In genomic region chr17:25883268-25883667, GRCm38 (mm10) we compare ENCODE assay signal across 29 mouse cellular contexts. TPM values are rescaled to one million over a fixed set of nuclear protein-coding genes. Genes with fewer than 3 reads are reported as not detected.
DNase-seq lines count a peak whose midpoint lies in the region; ATAC-seq lines count a peak whose summit lies in the region.
"Had no signal": no experiment of that assay in that cellular context is flagged by ENCODE, and none has a peak within 500 bp of the region (broad histone marks: within the 10 kb centered on the region; RNA-seq: fewer than 3 reads in every experiment).

No protein-coding gene starts in this region.

- H3K36me3 ChIP-seq in forebrain, embryonic 13.5 days (ENCODE audit: poor library complexity, severe bottlenecking): peaks cover 61% of the 10 kb centered on the region
- H3K36me3 ChIP-seq in forebrain, embryonic 12.5 days (replicated peaks): peaks cover 52% of the 10 kb centered on the region
- peaks cover 20% of the 10 kb centered on the region for H3K36me3 ChIP-seq in hindbrain, embryonic 16.5 days (ENCODE audit: control insufficient read depth, insufficient read depth, low read length)
- H3K36me3 ChIP-seq in hindbrain, embryonic 14.5 days (replicated peaks; ENCODE audit: control insufficient read depth, insufficient read depth): peaks cover 54% of the 10 kb centered on the region
- peaks cover 70% of the 10 kb centered on the region for H3K36me3 ChIP-seq in embryonic facial prominence, embryonic 10.5 days (replicated peaks)
- peaks cover 61% of the 10 kb centered on the region for H3K36me3 ChIP-seq in midbrain, embryonic 13.5 days

- no peak for ATAC-seq in forebrain, embryonic 13.5 days
- no peak for ATAC-seq in forebrain, embryonic 12.5 days (ENCODE audit: low FRiP score)
- no peak for ATAC-seq in hindbrain, embryonic 16.5 days
- ATAC-seq in hindbrain, embryonic 14.5 days (ENCODE audit: low FRiP score): no peak
- no peak for ATAC-seq in midbrain, embryonic 13.5 days
- ATAC-seq: forebrain, embryonic 15.5 days; intestine, embryonic 15.5 days had no signal

- no peak overlapping the region for H3K4me3 ChIP-seq in forebrain, embryonic 13.5 days
- H3K4me3 ChIP-seq in forebrain, embryonic 12.5 days (replicated peaks): no peak overlapping the region
- no peak overlapping the region for H3K4me3 ChIP-seq in hindbrain, embryonic 16.5 days (ENCODE audit: low read length)
- H3K4me3 ChIP-seq in hindbrain, embryonic 14.5 days (replicated peaks; ENCODE audit: low read length): no peak overlapping the region
- no peak overlapping the region for H3K4me3 ChIP-seq in embryonic facial prominence, embryonic 10.5 days
- no peak overlapping the region for H3K4me3 ChIP-seq in midbrain, embryonic 13.5 days (replicated peaks)
- H3K4me3 ChIP-seq: embryonic facial prominence, embryonic 13.5 days; forebrain, embryonic 15.5 days; gastrocnemius, adult 2 months; heart, adult 2 months; heart, embryonic 13.5 days; hindbrain, embryonic 15.5 days; intestine, embryonic 15.5 days; limb, embryonic 12.5 days; liver, embryonic 15.5 days had no signal

- H3K4me1 ChIP-seq in forebrain, embryonic 13.5 days: peaks cover 16% of the 10 kb centered on the region
- H3K4me1 ChIP-seq in forebrain, embryonic 12.5 days: peaks cover 28% of the 10 kb centered on the region
- H3K4me1 ChIP-seq in hindbrain, embryonic 16.5 days (ENCODE audit: control insufficient read depth, insufficient read depth, low read depth, low read length): peaks cover 6% of the 10 kb centered on the region; the same call in 1 of the 2 replicates
- peaks cover 11% of the 10 kb centered on the region for H3K4me1 ChIP-seq in hindbrain, embryonic 14.5 days (replicated peaks; ENCODE audit: control insufficient read depth, insufficient read depth, low read length)
- peaks cover 78% of the 10 kb centered on the region for H3K4me1 ChIP-seq in embryonic facial prominence, embryonic 10.5 days
- peaks cover 33% of the 10 kb centered on the region for H3K4me1 ChIP-seq in midbrain, embryonic 13.5 days (replicated peaks)

- 0 out of 2 replicates have a peak overlapping the region, but pooled peaks have one; percentile 25 for H3K27ac ChIP-seq in forebrain, embryonic 13.5 days
- H3K27ac ChIP-seq in forebrain, embryonic 12.5 days: no peak overlapping the region
- peak overlapping the region; percentile 12; the same call in 1 of the 2 replicates for H3K27ac ChIP-seq in hindbrain, embryonic 16.5 days (ENCODE audit: low read depth, low read length)
- H3K27ac ChIP-seq in hindbrain, embryonic 14.5 days: no peak overlapping the region
- H3K27ac ChIP-seq in embryonic facial prominence, embryonic 10.5 days (replicated peaks): peak overlapping the region; percentile 89
- peak overlapping the region; percentile 74; the same call in 1 of the 2 replicates for H3K27ac ChIP-seq in midbrain, embryonic 13.5 days
- H3K27ac ChIP-seq: embryonic facial prominence, embryonic 13.5 days; forebrain, embryonic 15.5 days; gastrocnemius, adult 2 months; heart, adult 2 months; heart, embryonic 13.5 days; hindbrain, embryonic 15.5 days; intestine, embryonic 15.5 days; limb, embryonic 12.5 days; liver, embryonic 15.5 days had no signal

- no peak overlapping the region for H3K9ac ChIP-seq in forebrain, embryonic 13.5 days
- H3K9ac ChIP-seq in forebrain, embryonic 12.5 days: no peak overlapping the region
- no peak overlapping the region for H3K9ac ChIP-seq in hindbrain, embryonic 16.5 days (ENCODE audit: low read depth, low read length)
- H3K9ac ChIP-seq in hindbrain, embryonic 14.5 days: no peak overlapping the region
- H3K9ac ChIP-seq in midbrain, embryonic 13.5 days (replicated peaks): 0 out of 2 replicates have a peak overlapping the region, but pooled peaks have one; percentile 33
- H3K9ac ChIP-seq: embryonic facial prominence, embryonic 13.5 days; forebrain, embryonic 15.5 days; heart, embryonic 13.5 days; hindbrain, embryonic 15.5 days; intestine, embryonic 15.5 days; limb, embryonic 12.5 days; liver, embryonic 15.5 days; lung, embryonic 14.5 days had no signal

- WGBS in forebrain, embryonic 13.5 days: 82% methylated on average over 8 of the region's 8 CpGs
- WGBS in forebrain, embryonic 12.5 days: 88% methylated on average over 8 of the region's 8 CpGs
- WGBS in hindbrain, embryonic 16.5 days: 76% methylated on average over 8 of the region's 8 CpGs
- 76% methylated on average over 8 of the region's 8 CpGs for WGBS in hindbrain, embryonic 14.5 days
- WGBS in embryonic facial prominence, embryonic 10.5 days: 85% methylated on average over 8 of the region's 8 CpGs
- WGBS in midbrain, embryonic 13.5 days: 78% methylated on average over 8 of the region's 8 CpGs

- no peaks in the 10 kb centered on the region for H3K27me3 ChIP-seq in forebrain, embryonic 13.5 days
- H3K27me3 ChIP-seq in forebrain, embryonic 12.5 days: no peaks in the 10 kb centered on the region
- H3K27me3 ChIP-seq in hindbrain, embryonic 16.5 days (replicated peaks; ENCODE audit: control insufficient read depth, insufficient read depth, low read length): no peaks in the 10 kb centered on the region
- no peaks in the 10 kb centered on the region for H3K27me3 ChIP-seq in hindbrain, embryonic 14.5 days (ENCODE audit: control insufficient read depth, insufficient read depth, low read length)
- no peaks in the 10 kb centered on the region for H3K27me3 ChIP-seq in embryonic facial prominence, embryonic 10.5 days (replicated peaks; ENCODE audit: low read depth, poor library complexity, severe bottlenecking)
- H3K27me3 ChIP-seq in midbrain, embryonic 13.5 days: no peaks in the 10 kb centered on the region
- H3K27me3 ChIP-seq: embryonic facial prominence, embryonic 13.5 days; forebrain, embryonic 15.5 days; heart, embryonic 13.5 days; hindbrain, embryonic 15.5 days; intestine, embryonic 15.5 days; limb, embryonic 12.5 days; liver, embryonic 15.5 days had no signal

- no peak for DNase-seq in hindbrain, embryonic 14.5 days (ENCODE audit: low spot score)
- no peak for DNase-seq in embryonic facial prominence, embryonic 10.5 days (ENCODE audit: low spot score)
- DNase-seq in kidney, postnatal 25 days: no peak
- no peak for DNase-seq in thymus, postnatal 25 days
- DNase-seq: adrenal gland, postnatal 14 days; cerebellum, adult 11 months; cerebellum, adult 9-11 months; embryo, embryonic 11 days; gastrocnemius, adult 2 months; gastrocnemius, postnatal 36 days; heart, adult 2 months; heart, postnatal 10 days; kidney, adult 2 months; kidney, postnatal 4 days; layer of hippocampus, adult 9-11 months; lung, embryonic 14.5 days; right cerebral cortex, postnatal 25 days; thymus, postnatal 4 days had no signal

- H3K4me2 ChIP-seq in forebrain, embryonic 13.5 days: no peak overlapping the region
- no peak overlapping the region for H3K4me2 ChIP-seq in forebrain, embryonic 12.5 days
- no peak overlapping the region for H3K4me2 ChIP-seq in hindbrain, embryonic 16.5 days (ENCODE audit: low read length)
- H3K4me2 ChIP-seq in hindbrain, embryonic 14.5 days (replicated peaks): no peak overlapping the region
- no peak overlapping the region for H3K4me2 ChIP-seq in midbrain, embryonic 13.5 days (replicated peaks)
- H3K4me2 ChIP-seq: embryonic facial prominence, embryonic 13.5 days; forebrain, embryonic 15.5 days; heart, embryonic 13.5 days; hindbrain, embryonic 15.5 days; intestine, embryonic 15.5 days; limb, embryonic 12.5 days; liver, embryonic 15.5 days; lung, embryonic 14.5 days had no signal

- no peaks in the 10 kb centered on the region for H3K9me3 ChIP-seq in forebrain, embryonic 13.5 days (replicated peaks)
- H3K9me3 ChIP-seq in forebrain, embryonic 12.5 days: no peaks in the 10 kb centered on the region
- no peaks in the 10 kb centered on the region for H3K9me3 ChIP-seq in hindbrain, embryonic 16.5 days (ENCODE audit: control insufficient read depth, low read length)
- no peaks in the 10 kb centered on the region for H3K9me3 ChIP-seq in hindbrain, embryonic 14.5 days (ENCODE audit: control insufficient read depth, low read length)
- no peaks in the 10 kb centered on the region for H3K9me3 ChIP-seq in embryonic facial prominence, embryonic 10.5 days
- H3K9me3 ChIP-seq in midbrain, embryonic 13.5 days: no peaks in the 10 kb centered on the region
- H3K9me3 ChIP-seq: embryonic facial prominence, embryonic 13.5 days; forebrain, embryonic 15.5 days; heart, embryonic 13.5 days; hindbrain, embryonic 15.5 days; intestine, embryonic 15.5 days; limb, embryonic 12.5 days; liver, embryonic 15.5 days had no signal

RNA-seq across cellular contexts. Expression of gene Wfikkn1, which starts 2.6 kb away (rescaled TPM):
- 0.76 and 0.77 TPM in 2 replicates for polyA plus RNA-seq in forebrain, embryonic 13.5 days (2015; fragmentation: Nextera tagmentation; extraction: Ambion mirVana)
- polyA plus RNA-seq in forebrain, embryonic 12.5 days (2016; fragmentation: Nextera tagmentation; extraction: Ambion mirVana): 0.66 and 0.79 TPM in 2 replicates
- 0.34 and 0.51 TPM in 2 replicates for polyA plus RNA-seq in hindbrain, embryonic 16.5 days (2015; fragmentation: Nextera tagmentation; extraction: Ambion mirVana)
- 0.63 and 0.71 TPM in 2 replicates for polyA plus RNA-seq in hindbrain, embryonic 14.5 days (2014; fragmentation: Nextera tagmentation; extraction: Ambion mirVana)
- polyA plus RNA-seq in embryonic facial prominence, embryonic 10.5 days (2016; fragmentation: Nextera tagmentation; extraction: Ambion mirVana): 7.8 and 12.6 TPM in 2 replicates
- 0.61 and 0.70 TPM in 2 replicates for polyA plus RNA-seq in midbrain, embryonic 13.5 days (2015; fragmentation: Nextera tagmentation; extraction: Ambion mirVana)

RNA-seq across cellular contexts. Expression of gene Mettl26, which starts 8.4 kb away (rescaled TPM):
- 62.5 and 67.1 TPM in 2 replicates for polyA plus RNA-seq in forebrain, embryonic 13.5 days (2015; fragmentation: Nextera tagmentation; extraction: Ambion mirVana)
- 51.6 and 55.5 TPM in 2 replicates for polyA plus RNA-seq in forebrain, embryonic 12.5 days (2016; fragmentation: Nextera tagmentation; extraction: Ambion mirVana)
- polyA plus RNA-seq in hindbrain, embryonic 16.5 days (2015; fragmentation: Nextera tagmentation; extraction: Ambion mirVana): 63.4 and 67.5 TPM in 2 replicates
- polyA plus RNA-seq in hindbrain, embryonic 14.5 days (2014; fragmentation: Nextera tagmentation; extraction: Ambion mirVana): 58.5 and 67.3 TPM in 2 replicates
- 68.1 and 69.8 TPM in 2 replicates for polyA plus RNA-seq in embryonic facial prominence, embryonic 10.5 days (2016; fragmentation: Nextera tagmentation; extraction: Ambion mirVana)
- 69.7 and 75.4 TPM in 2 replicates for polyA plus RNA-seq in midbrain, embryonic 13.5 days (2015; fragmentation: Nextera tagmentation; extraction: Ambion mirVana)

RNA-seq across cellular contexts. Expression of gene Mcrip2, which starts 14.7 kb away (rescaled TPM):
- 12.9 and 13.6 TPM in 2 replicates for polyA plus RNA-seq in forebrain, embryonic 13.5 days (2015; fragmentation: Nextera tagmentation; extraction: Ambion mirVana)
- polyA plus RNA-seq in forebrain, embryonic 12.5 days (2016; fragmentation: Nextera tagmentation; extraction: Ambion mirVana): 7.7 and 9.8 TPM in 2 replicates
- polyA plus RNA-seq in hindbrain, embryonic 16.5 days (2015; fragmentation: Nextera tagmentation; extraction: Ambion mirVana): 34.1 and 38.9 TPM in 2 replicates
- polyA plus RNA-seq in hindbrain, embryonic 14.5 days (2014; fragmentation: Nextera tagmentation; extraction: Ambion mirVana): 26.8 and 27.3 TPM in 2 replicates
- polyA plus RNA-seq in embryonic facial prominence, embryonic 10.5 days (2016; fragmentation: Nextera tagmentation; extraction: Ambion mirVana): 17.3 and 20.2 TPM in 2 replicates
- polyA plus RNA-seq in midbrain, embryonic 13.5 days (2015; fragmentation: Nextera tagmentation; extraction: Ambion mirVana): 8.0 and 10.4 TPM in 2 replicates

RNA-seq across cellular contexts. Expression of gene Wdr90, which starts 22.0 kb away (rescaled TPM):
- polyA plus RNA-seq in forebrain, embryonic 13.5 days (2015; fragmentation: Nextera tagmentation; extraction: Ambion mirVana): 24.9 and 28.5 TPM in 2 replicates
- 38.2 and 41.1 TPM in 2 replicates for polyA plus RNA-seq in forebrain, embryonic 12.5 days (2016; fragmentation: Nextera tagmentation; extraction: Ambion mirVana)
- polyA plus RNA-seq in hindbrain, embryonic 16.5 days (2015; fragmentation: Nextera tagmentation; extraction: Ambion mirVana): 13.1 and 16.2 TPM in 2 replicates
- 13.1 and 14.2 TPM in 2 replicates for polyA plus RNA-seq in hindbrain, embryonic 14.5 days (2014; fragmentation: Nextera tagmentation; extraction: Ambion mirVana)
- polyA plus RNA-seq in embryonic facial prominence, embryonic 10.5 days (2016; fragmentation: Nextera tagmentation; extraction: Ambion mirVana): 53.8 and 56.1 TPM in 2 replicates
- polyA plus RNA-seq in midbrain, embryonic 13.5 days (2015; fragmentation: Nextera tagmentation; extraction: Ambion mirVana): 20.1 and 22.4 TPM in 2 replicates

RNA-seq across cellular contexts. Expression of gene Rab40c, which starts 36.3 kb away (rescaled TPM):
- polyA plus RNA-seq in forebrain, embryonic 13.5 days (2015; fragmentation: Nextera tagmentation; extraction: Ambion mirVana): 39.5 and 45.9 TPM in 2 replicates
- polyA plus RNA-seq in forebrain, embryonic 12.5 days (2016; fragmentation: Nextera tagmentation; extraction: Ambion mirVana): 35.1 and 36.5 TPM in 2 replicates
- 49.5 and 50.8 TPM in 2 replicates for polyA plus RNA-seq in hindbrain, embryonic 16.5 days (2015; fragmentation: Nextera tagmentation; extraction: Ambion mirVana)
- 28.1 and 29.8 TPM in 2 replicates for polyA plus RNA-seq in hindbrain, embryonic 14.5 days (2014; fragmentation: Nextera tagmentation; extraction: Ambion mirVana)
- polyA plus RNA-seq in embryonic facial prominence, embryonic 10.5 days (2016; fragmentation: Nextera tagmentation; extraction: Ambion mirVana): 30.9 and 34.0 TPM in 2 replicates
- polyA plus RNA-seq in midbrain, embryonic 13.5 days (2015; fragmentation: Nextera tagmentation; extraction: Ambion mirVana): 44.3 and 47.1 TPM in 2 replicates

Comparison
In these comparisons a context has a peak if more than half of its experiments do, and no peak if none do; other contexts are left out.
1. H3K27ac ChIP-seq: peak in forebrain, embryonic 13.5 days (single experiment), hindbrain, embryonic 16.5 days (single experiment), embryonic facial prominence, embryonic 10.5 days (single experiment) and midbrain, embryonic 13.5 days (single experiment); none in forebrain, embryonic 12.5 days (single experiment) and hindbrain, embryonic 14.5 days (single experiment).